Mouse (Mus musculus): ENCODE measurements around the gene Lama5.

DNA sequence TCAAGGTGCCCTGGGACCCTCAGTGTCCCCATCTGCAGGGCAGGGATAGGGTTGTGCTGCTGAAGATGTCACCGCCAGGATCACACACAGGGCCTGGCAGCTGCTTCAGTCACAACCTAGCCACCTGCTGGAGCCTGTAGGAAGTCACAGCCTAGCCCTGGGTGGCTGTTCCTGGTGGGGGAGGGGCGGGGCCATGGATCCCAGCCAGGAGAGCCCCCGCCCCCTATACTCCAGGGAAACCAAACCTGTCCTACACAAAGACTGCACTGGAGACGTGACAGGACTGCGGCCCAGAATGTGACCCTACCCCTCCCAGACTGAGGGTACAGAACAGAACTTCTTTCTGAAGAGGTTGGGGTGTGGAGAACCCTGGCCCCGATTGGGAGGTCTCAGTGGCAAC is 3.4 kb downstream of the Lama5 start:
- TF ChIP-seq CTCF (IDR thresholded peaks at IDR 0.05; ENCODE audit: low read depth, low read length) = no peak
- no peak for TF ChIP-seq POLR2A (IDR thresholded peaks at IDR 0.05; ENCODE audit: borderline replicate concordance, low read depth, low read length)

All from bone marrow macrophage, adult 2 months (primary cell).